Mouse (Mus musculus) kidney, adult 18-20 months (tissue): ENCODE results near the gene Eef1a2.

Source experiments
- DNase-seq: peaks from one replicate; pipeline ENCODE4 v3.0.0; 2021

The Eef1a2 gene

GRCm38 (mm10) chr2:181157716-181158302, 995 bp upstream of the Eef1a2 start:
- DNase-seq = no peak

GRCm38 (mm10) chr2:181157180-181157579, 366 bp upstream of the Eef1a2 start:
- no peak for DNase-seq

- no peak for DNase-seq
These were observed 1.0 kb downstream of the Eef1a2 start for GRCm38 (mm10) chr2:181155801-181156200.

- no peak for DNase-seq
These were observed 1.9 kb downstream of the Eef1a2 start for GRCm38 (mm10) chr2:181154831-181155415.

- DNase-seq = no peak
These were observed 2.5 kb downstream of the Eef1a2 start for GRCm38 (mm10) chr2:181154361-181154760.

- no peak for DNase-seq
These were observed 3.0 kb downstream of the Eef1a2 start for GRCm38 (mm10) chr2:181153837-181154236.

- DNase-seq = no peak
These were observed 3.7 kb downstream of the Eef1a2 start for GRCm38 (mm10) chr2:181153131-181153530.

- DNase-seq = no peak
These were observed 4.1 kb downstream of the Eef1a2 start for GRCm38 (mm10) chr2:181152701-181153100.

- no peak for DNase-seq
These were observed 6.5 kb downstream of the Eef1a2 start for GRCm38 (mm10) chr2:181150281-181150680.

- no peak for DNase-seq
These were observed 8.4 kb downstream of the Eef1a2 start for GRCm38 (mm10) chr2:181148318-181148955.

GRCm38 (mm10) chr2:181147546-181148317, 9.1 kb downstream of the Eef1a2 start:
- DNase-seq = peak; percentile 44

- no peak for DNase-seq
These were observed 9.8 kb downstream of the Eef1a2 start for GRCm38 (mm10) chr2:181146976-181147545.

GRCm38 (mm10) chr2:181144675-181145074, 12.1 kb downstream of the Eef1a2 start:
- DNase-seq = no peak

GRCm38 (mm10) chr2:181143509-181144276, 13.1 kb downstream of the Eef1a2 start:
- no peak for DNase-seq

- DNase-seq = no peak
These were observed 14.1 kb downstream of the Eef1a2 start for GRCm38 (mm10) chr2:181142703-181143135.

- no peak for DNase-seq
These were observed 17.1 kb downstream of the Eef1a2 start for GRCm38 (mm10) chr2:181139641-181140193.

- no peak for DNase-seq
These were observed 19.9 kb downstream of the Eef1a2 start for GRCm38 (mm10) chr2:181136934-181137333.

GRCm38 (mm10) chr2:181135446-181135818, 21.4 kb downstream of the Eef1a2 start:
- no peak for DNase-seq

GRCm38 (mm10) chr2:181134591-181135445, 22.0 kb downstream of the Eef1a2 start, which contains the start of gene Kcnq2:
Gene Kcnq2 (minus strand): TSS chr2:181135300.
- no peak for DNase-seq

GRCm38 (mm10) chr2:181133837-181134590, 22.8 kb downstream of the Eef1a2 start:
- DNase-seq = no peak
